Mouse (Mus musculus): ENCODE results near the gene Nrxn1.
"Not testable (repeated sequence)": the region's sequence is repeated elsewhere in the genome, so short reads cannot be mapped to it uniquely, and the experiment has no call there.

The Nrxn1 gene

DNA sequence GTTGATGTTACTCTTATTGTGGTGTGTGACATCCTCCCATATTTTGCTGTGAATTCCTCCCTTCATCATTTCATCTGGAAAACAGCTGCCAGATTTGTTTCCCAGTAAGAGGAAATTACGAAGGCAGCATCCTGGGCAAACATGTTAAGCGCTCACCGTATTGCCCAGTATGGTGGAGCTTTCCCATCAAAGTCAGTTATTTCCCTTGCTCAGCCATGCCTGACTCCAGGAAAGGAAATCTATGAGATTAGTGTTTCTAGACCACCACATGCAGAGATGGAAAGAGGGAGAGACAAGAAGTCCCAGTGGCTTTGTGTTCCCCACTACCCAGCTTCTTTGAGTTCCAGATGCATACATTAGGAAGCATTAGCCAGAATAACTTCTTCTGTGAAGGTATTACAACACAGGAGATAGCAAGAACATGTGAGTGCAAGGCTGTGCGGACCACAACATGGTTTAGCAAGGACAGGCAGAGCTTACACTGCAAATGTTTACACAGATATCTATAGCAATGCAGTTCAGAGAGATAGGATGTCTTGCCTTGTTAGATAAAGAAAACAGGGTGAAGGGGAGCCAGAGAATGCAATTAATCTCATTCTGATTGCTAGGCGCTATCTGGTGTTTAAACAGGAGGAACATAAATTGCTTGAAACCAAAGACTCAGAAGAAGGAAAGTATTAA is 839.3 kb downstream of the Nrxn1 start:
- DNase-seq (ENCODE audit: low spot score), result no peak

DNA sequence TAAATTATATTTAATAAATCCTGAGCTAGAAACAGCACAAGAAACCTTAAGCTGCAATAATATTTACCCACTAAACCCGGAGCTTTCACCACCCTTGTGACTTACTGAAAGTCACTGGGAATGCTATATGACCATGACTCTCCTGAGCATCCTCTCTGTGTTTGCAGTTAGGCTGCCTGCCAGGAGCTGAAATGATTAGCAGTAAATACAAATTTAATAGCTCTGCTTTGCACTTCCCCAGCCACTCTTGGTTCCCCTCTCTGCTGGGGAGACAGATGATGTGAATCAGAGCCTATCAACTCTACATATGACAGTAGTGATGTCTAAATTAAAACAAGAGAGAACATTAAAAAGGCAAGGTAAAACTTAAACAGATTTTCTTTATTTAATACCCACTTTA is 840.7 kb downstream of the Nrxn1 start:
- no peak for DNase-seq (ENCODE audit: low spot score)

DNA sequence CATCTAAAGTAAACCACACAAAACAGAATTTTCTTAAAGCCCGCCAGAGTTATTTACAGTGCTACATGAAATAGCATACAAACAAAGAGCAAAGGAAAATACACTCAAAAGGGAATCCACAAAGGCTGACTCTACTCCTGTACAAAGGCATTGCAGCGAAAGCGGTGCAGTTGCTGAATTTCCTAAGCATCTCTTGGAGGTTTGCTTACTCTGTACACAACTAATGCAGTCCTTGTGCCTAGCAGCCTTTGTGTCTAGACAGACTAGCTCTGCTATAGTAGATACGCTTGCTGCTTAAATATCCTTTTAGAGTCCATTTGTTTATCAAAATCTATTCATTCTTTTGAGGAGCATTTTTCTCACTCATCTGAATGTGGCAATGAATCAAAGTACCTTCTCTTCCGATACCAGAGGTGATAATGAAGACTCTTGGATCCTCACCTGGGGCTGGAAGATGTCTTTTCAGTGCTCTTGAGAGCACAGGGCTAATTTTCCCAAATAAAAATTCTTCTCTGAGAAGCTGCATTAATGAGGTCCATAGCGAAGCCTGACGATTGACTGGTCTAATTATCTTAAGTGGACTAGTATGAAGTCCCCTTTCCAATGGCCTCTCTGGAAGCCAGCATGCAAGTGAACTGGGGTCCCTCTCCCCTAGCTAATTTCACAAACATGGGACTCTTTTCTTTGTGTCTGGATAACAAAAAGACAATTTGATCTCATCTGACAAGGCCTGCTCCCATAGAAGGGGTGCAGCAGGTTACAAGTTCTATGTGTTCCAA is 845.6 kb downstream of the Nrxn1 start:
- DNase-seq (ENCODE audit: low spot score), result no peak

DNA sequence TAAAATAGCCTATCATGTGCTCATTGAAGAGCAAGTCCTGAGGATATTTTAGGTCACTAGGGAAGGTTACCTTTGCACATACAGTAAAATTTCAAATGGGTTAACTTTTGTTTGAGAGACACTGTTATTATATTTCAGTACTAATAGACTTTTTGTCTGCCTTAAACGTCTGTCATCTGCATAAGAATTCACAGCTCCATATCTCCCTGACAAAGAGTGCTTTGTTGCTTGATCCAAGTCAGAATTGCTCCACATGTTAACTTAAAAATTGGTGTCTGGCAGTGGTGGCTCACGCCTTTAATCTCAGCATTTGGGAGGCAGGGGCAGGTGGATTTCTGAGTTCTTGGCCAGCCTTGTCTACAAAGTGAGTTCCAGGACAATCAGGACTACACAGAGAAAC is 848.5 kb downstream of the Nrxn1 start:
- no peak for DNase-seq (ENCODE audit: low spot score)

DNA sequence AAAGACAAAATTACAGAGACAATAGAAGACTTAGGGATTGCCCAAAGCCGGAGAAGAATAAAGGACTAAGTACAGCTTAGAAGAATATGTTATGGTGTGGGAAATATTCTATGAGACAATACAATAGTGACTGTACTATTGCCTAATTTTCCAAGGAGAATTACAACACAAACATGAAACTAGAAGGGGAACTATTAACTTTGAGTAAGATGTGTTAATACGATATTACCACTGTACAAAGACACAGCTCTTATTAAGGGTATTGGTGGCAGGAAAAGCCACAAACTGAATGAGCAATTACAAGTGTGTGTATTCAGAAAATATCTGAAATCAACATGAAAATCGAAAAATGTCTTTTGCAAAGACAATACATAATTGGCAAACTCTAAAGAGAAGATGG is 853.9 kb downstream of the Nrxn1 start:
- DNase-seq (ENCODE audit: low spot score), result no peak

DNA sequence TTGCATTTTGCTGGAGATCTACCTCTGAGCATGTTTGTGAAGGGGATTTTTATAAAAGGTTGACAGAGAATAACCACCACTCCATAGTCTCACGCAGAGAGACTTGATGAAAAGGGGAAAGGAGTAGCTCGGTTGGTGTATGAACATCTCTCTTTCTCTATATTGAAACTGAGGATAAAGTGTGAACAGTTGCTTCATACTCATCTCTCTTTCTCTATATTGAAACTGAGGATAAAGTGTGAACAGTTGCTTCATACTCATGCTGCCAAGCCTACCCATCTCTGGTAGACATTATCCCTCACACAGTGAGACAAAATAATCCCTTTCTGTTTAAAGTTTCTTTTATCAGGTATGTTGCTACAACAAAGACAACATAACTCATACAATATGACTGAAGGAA is 854.4 kb downstream of the Nrxn1 start:
- no peak for DNase-seq (ENCODE audit: low spot score)

DNA sequence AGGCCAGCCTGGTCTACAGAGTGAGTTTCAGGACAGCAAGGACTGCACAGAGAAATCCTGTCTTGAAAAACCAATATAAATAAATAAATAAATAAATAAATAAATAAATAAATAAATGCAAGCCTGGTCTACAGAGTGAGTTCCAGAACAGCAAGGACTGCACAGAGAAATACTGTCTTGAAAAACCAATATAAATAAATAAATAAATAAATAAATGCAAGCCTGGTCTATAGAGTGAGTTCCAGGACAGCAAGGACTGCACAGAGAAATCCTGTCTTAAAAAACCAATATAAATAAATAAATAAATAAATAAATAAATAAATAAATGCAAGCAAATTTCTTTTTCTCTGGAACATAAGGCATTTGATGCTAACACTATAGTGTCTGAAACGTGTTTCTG is 857.2 kb downstream of the Nrxn1 start:
- not testable (repeated sequence) for DNase-seq (ENCODE audit: low spot score)

DNA sequence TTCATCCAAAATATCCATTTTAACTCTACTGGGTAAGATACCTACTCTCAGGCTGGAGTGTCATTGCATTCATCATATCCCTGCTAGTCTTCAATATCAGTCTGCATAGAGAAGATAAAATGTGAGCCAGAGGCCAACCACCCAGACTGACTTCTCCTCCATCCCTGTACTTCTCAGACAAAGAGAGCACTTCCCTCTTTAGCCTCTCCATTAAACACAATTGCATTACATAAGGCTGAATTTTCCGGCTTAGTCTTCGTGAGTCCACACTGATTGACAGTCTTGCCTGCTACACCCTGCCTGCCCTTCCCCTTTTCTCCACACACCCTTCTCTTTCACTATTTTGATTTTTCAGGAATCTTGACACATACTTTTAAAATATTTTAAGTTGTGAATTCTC is 858.1 kb downstream of the Nrxn1 start:
- no peak for DNase-seq (ENCODE audit: low spot score)

DNA sequence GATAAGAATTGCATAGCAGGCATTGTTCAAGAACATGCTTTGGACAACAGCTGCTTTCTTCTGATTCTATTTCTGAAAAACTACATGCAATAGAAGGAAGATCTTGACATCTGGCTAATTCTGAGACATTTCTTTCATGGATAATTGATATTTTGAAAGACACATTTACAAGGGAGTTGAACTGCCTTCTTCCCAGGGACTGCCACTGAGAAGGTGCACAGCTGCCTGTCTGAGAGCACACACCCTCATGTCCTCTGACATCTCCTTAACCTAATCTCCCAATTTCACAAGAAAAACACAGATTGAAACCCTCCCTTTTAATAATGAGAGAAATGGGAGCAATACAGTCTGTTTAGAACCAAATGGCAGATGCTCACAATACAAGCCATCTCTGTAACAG is 884.3 kb downstream of the Nrxn1 start:
- DNase-seq (ENCODE audit: low spot score), result no peak

DNA sequence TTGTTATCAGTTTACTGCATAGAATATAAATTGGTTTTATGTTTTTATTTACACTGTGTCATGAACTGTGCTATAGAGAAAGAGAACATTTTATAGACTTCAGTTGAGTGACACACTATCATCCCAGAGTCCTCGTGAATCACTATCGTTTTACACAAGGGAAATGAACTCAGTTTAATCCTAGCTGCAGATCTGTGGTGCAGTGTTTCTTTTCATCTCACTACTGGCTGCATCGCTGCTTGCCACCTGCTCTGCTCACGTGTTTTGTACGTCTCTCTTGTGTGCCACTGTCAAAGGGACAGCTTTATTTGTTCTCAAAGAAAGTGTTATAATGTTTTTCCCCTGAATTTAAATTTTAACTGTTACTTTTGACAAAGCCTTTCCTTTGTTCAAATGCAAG is 885.3 kb downstream of the Nrxn1 start:
- no peak for DNase-seq (ENCODE audit: low spot score)

DNA sequence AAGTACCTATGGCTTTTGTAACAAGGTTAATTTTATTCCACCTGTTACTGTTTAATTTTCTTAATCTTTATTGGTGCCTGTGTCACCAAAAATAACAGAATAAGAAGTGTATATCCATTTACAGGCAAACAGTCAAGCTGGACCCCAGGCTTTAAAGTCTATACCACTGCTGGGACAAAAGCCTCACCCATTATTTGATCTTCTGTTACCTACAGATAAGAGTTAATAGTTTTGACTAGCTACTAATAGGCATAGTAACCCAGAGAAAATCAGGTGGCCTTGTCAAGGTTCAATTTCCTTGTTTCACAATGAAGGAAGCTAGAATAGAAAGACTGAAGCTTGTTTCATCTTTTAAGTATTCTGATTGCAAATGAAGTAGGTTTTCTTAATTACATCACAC is 888.9 kb downstream of the Nrxn1 start:
- DNase-seq (ENCODE audit: low spot score), result no peak

DNA sequence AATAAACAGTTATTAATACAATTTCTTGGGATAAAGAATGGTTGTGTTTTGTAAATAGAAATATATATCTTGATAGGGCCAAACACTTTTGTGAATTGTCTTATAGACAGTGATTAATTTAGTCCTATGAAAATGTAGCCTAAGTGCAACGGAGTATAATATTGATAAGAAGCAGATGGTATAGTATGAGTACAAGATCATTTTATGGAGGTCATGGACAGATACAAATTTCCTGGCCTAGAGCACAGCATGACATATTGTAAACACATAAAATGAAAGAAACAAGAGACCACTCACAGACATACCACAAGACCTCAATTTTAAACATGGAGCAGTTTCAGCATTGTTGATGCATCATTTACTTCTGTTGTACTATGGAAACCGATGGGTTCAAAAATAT is 890.1 kb downstream of the Nrxn1 start:
- no peak for DNase-seq (ENCODE audit: low spot score)

DNA sequence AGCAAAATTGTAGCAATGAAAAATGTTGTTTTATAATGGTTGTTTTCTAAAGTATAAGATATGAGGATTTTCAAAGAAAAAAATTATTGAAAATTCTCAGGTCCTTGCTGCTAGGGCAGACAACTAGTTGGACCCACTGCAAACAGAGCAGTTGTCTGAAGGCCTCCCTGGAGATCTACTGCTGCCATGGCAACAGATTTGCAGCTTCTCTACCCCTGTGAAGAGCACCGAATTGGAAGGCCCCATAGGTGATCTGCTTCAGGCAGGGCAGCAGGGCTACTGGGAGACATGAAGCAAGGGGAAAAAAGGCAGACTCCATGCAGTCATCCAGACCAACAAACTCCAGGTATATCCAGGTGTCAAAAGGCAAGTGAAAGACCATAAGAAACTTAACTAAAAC is 896.1 kb downstream of the Nrxn1 start:
- DNase-seq (ENCODE audit: low spot score), result no peak

DNA sequence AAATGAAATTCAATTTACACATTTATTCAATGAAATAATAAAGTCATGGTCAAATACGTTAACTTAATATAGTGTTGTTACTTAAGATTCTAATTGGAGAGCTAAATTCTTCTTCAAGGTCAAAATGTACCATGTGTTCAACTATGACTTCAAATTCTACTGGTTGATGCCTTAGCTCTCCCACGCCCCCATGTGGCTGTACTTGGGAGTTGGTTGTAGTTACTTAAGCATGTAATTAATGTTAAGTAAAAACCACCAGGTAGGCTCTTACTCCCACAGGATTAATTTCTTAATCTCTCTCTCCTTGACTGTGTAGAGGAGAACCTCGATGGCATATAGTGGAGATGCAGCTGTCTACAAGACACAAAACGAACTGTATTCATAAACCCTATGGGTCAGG is 951.3 kb downstream of the Nrxn1 start:
- no peak for DNase-seq (ENCODE audit: low spot score)

DNA sequence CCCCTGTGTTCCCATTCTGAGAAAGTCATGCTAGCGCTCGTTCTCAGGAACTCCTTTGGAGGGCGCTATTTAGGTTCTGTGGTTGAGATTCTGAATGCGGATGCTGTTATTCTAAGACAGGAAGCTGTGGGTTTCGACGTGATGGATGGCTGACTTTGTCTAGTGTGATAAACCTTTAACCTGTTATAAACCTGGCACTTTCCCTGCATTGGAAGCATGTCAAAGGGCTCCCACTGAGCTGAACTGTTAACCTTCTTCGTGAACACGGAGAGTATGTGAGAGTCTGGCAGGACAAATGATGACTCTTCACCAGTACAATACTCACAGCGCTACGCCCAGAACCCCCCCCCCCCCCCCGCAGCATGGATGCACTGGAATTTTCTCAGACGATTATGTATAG is 962.0 kb downstream of the Nrxn1 start:
- no peak for DNase-seq (ENCODE audit: low spot score)

DNA sequence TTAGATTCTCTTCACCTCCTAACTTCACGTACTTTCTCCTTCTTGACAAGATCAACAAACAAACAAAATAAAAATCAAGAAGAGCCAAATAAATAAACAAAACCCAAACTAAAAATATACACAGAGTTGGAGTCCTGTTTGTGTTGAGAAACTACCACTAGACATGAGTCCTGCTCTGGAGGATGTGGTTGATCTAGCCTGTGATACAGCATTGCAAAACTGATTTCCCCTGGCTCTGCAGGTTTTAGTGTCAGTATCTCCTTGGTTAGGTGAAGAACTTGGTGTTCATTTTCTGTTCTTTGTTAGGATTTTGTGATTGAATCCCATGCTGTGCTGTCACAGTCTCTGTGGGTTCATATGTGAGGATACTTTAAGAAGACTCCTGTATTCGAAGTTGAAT is 963.7 kb downstream of the Nrxn1 start:
- DNase-seq (ENCODE audit: low spot score), result no peak

DNA sequence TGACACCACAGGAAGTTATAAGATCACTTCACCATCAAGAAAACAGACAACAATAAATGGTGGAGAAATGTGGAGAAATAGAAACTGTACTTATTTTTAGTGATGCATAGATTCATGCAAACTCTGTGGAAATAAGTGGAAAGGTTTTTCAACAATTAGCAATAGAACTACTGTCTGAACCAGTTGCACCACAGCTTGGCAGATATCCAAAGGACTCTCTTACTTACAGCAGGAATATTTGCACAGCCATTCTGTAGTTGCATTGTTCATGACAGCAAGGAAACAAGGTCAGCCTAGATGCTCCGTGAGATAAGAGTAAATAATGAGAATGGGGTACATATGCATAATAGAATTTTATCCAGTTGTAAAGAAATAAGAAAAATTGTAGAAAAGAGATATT is 965.3 kb downstream of the Nrxn1 start:
- no peak for DNase-seq (ENCODE audit: low spot score)

DNA sequence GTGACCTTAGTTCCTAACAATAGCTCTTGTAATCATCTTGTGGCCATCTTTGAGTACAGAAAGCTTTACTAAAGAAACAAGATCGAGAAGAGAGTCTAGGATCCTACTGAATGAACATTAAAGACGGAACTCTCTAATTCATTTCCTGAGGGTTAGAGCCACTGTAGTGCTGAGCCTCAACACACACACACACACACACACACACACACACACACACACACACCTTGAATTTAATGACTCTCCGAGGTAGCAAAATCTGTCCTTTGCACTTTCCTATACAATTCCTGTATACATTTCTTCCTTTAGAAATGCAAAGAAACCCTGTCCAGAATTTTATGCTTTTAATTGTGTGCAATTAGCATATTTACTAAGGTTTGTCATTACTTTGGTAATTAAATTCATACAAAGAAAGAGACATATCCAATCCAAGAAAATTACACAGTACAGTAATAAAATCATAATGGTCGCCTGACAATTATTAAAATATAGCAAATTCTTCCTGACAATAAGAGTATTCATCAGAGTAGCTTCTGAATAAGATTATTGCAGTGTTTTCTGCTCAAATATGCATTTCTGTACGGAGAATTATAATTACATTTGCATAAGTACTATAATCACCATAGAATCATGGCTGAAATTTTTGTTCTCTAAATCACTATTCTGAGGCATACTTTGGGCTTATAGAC is 969.9 kb downstream of the Nrxn1 start:
- DNase-seq (ENCODE audit: low spot score), result no peak

DNA sequence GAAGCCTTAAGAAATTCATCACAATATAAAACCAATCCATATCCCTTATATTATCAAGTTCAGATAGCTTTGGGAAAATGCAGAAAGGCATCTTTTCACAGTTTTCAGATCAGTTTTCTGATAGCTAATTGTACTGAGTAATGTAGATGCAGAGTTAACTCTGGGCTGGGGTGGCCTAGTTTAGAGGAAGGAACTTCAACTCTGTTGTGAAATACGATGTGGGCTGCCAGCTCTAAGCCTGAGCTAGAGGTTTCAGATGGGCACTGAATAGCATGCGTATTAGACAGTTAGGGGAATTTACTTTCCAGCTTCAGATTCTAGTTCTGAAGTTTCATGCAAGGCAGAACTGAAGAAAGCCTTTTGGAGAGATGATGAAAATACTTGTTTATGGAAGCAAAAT is 976.6 kb downstream of the Nrxn1 start:
- DNase-seq (ENCODE audit: low spot score), result no peak

DNA sequence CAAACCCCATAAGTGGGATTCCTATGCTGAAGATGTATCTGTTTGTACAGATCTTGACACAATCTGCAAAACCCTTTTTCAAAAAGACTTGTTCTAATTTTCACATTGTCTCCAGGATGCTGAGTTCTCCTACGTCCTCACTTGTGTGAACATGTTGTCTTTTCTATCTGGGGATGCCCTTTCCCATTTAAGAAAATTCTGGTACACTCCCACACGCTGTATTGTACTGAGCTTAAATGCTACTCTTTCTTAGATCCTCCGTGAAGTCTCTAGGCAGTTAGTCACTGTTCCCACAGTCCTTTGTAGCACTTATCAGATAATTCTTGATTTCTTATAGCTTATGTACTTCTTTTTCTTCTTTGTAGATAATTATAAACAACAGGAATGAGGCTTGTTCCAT is 997.9 kb downstream of the Nrxn1 start:
- DNase-seq (ENCODE audit: low spot score), result peak; percentile 24

DNA sequence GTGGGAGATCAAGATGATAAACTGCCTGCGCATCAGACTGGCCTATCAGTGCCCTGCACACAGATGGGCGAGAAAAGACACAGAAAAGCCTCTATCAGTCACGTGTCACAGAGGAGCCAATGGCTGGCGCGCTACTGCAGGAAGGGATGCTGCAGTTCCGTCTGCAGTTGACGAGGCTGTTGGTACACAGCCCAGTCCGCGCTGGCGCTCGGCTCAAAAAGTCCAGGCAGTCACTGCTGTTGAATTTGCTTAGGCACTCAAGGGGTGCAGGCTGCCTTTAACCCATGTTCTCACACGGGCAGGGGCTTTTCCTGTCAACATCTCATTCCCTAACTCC is 1004.6 kb downstream of the Nrxn1 start:
- DNase-seq (ENCODE audit: low spot score), result peak; percentile 85

DNA sequence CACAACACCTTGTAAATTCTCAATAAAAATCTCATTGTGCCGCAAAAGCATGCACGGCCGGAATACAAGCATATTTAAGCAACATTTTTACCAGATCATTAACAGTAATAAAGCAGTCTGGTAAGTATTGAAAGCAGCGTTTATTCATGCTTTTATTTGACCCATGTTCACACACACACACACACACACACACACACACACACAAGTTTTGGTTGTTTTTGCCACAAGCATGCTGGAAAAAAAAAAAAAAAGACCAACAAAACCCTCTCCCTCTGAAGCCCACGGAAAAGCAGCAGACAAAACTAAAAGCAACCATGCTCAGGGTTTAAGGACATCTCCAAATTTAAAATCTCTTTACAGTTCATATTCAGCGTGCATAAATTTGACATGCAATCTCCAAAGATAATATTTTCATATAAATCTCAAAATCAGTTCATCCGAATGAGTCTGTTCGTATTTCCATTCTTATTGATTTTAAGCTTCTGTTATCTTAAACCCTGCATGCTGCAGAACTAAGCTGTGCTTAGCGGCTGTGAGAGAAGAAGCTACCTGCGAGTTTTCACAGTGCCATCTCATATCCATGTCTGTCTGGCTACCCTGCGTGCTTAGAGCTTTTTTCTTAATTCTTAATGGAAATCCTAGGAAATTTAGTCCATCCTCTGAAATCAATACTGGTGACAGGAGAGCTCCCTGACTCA is 1005.1 kb downstream of the Nrxn1 start:
- DNase-seq (ENCODE audit: low spot score), result no peak

DNA sequence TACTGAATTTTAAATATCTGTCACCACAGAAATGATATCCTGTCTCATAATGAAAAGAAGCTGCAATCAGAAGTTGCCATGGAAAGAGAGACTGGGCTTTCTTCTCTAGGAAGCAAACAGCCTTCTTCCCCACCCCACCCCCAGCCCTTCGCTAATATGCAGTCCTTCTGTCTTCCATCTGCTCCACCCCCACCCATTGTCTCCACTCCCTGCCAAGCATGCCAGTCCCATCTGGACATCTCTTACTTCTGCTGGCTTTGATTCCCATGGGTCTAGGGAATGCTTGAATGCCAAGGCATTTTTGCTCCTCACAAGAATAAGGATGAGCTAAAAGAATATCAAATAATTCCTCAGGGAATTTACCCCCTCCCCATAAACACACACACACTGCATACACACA is 1006.0 kb downstream of the Nrxn1 start:
- DNase-seq (ENCODE audit: low spot score), result no peak
